Mouse (Mus musculus): Measurements from ENCODE around the gene Amigo3. TPM values are rescaled to one million over a fixed set of nuclear protein-coding genes. Genes with fewer than 3 reads are reported as not detected.

Amigo3 gene
- total RNA-seq, 1 experiment from 2014 or later = 3.3 TPM

DNA sequence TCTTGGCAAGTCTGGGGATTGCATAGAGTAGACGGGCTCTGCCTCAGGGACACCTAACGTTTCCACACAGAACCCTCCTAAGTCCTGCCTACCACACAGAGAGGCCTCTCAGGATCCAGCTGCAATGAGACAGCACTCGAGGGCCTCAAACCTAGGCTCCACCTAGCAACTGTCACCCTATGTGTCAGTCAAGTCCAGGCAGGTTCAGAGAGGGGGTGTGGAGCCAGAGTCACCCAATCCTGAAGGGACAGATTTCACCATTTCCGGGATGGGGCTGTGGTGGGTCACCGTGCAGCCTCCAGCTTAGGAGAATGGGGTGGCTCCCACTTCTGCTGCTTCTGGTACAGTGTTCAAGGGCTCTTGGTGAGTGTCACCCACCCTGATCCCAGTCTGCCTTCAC, 27.2 kb downstream of the Amigo3 start, which contains the start of gene Mst1:
Gene Mst1, plus strand, starts transcription at position 269 of the 400 bp plus-strand sequence.
- no peak for ATAC-seq (replicated peaks; ENCODE audit: low read depth, poor library complexity, severe bottlenecking)

DNA sequence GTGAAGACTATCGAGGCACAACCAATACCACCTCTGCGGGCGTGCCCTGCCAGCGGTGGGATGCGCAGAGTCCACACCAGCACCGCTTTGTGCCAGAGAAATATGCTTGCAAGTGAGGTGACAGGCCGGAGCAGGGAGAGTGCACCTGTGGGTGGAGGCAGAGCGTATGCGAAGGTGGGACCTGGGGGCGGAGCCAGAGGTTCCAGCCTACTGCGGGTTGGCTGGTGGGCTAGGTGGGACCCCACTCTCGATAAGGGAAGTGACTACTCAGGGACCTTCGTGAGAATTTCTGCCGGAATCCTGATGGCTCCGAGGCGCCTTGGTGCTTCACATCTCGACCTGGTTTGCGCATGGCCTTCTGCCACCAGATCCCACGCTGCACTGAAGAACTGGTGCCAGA, 29.6 kb downstream of the Amigo3 start:
- ATAC-seq (replicated peaks; ENCODE audit: low read depth, poor library complexity, severe bottlenecking) = no peak

DNA sequence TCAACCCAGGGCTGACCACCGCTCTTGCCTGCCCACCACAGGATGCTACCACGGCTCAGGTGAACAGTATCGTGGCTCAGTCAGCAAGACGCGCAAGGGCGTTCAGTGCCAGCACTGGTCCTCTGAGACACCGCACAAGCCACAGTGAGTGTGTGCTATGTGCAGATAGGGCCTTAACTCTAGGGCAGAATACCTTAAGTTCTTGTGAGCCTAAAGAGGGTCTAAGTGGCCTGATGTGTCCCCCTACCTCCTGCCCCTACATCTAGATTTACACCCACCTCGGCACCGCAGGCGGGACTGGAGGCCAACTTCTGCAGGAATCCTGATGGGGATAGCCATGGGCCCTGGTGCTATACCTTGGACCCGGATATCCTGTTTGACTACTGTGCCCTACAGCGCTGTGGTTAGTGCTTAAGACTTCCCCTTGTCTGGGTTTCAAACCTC, 30.1 kb downstream of the Amigo3 start, which contains the start of gene Rnf123:
Gene Rnf123, minus strand, starts transcription at position 359 of the 444 bp plus-strand sequence.
- ATAC-seq (replicated peaks; ENCODE audit: low read depth, poor library complexity, severe bottlenecking) = peak; percentile 45

DNA sequence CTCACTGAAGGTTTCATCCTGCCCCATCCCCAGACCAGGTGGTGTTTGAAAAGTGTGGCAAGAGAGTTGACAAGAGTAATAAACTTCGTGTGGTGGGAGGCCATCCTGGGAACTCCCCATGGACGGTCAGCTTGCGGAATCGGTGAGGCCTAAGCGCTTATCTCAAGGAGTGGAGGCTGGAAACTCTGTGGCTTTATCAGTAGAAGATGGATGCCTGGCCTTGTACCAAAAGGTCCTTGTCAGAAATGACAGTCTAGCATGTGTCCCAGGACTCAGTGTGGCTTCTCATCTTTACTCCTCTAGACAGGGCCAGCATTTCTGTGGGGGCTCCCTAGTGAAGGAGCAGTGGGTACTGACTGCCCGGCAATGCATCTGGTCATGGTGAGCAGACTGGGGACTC, 30.6 kb downstream of the Amigo3 start:
- no peak for ATAC-seq (replicated peaks; ENCODE audit: low read depth, poor library complexity, severe bottlenecking)

DNA sequence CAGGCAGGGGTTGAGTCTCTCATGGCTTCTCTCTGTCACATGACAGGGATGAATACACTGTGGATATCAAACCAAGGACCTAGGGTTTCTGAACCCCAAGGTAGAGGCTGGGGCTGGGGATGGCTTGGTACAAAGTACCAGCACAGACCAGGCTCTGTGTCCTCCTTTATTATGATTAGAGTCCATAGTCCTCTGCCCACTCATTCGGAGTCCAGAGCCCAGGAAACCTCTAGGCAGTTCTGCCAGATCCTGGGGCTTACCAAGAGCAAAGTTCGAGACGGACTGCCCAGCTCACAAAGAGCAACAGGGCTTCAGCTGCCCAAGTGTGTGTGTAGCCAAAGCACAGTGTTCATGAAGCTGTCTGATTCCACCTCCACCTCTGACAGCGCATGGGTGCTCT, 32.3 kb downstream of the Amigo3 start:
- no peak for ATAC-seq (replicated peaks; ENCODE audit: low read depth, poor library complexity, severe bottlenecking)

DNA sequence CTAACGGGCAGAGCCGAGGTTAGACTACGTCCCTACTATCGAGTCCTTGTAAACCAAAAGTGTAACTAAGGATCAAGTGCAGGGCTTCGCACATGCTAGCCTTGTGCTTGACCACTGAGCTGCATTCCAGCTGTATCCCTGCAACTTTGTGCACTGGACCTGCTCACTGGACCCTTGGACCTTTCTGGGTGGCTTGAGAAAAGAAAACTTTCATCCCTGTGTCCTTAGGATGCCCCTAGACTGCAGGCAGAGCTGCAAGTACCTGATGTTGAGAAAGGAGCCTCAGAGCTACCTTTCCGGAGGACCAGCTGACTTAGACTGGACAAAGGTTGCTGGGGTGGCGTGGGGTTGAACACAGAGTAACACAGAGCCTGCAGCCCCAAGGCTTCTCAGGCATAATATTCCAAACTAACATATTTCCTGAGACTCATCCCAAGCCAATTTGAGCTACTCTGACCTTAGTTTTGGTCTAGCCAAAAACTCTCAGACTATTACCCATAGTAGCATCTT, 37.7 kb downstream of the Amigo3 start:
- no peak for ATAC-seq (replicated peaks; ENCODE audit: low read depth, poor library complexity, severe bottlenecking)

DNA sequence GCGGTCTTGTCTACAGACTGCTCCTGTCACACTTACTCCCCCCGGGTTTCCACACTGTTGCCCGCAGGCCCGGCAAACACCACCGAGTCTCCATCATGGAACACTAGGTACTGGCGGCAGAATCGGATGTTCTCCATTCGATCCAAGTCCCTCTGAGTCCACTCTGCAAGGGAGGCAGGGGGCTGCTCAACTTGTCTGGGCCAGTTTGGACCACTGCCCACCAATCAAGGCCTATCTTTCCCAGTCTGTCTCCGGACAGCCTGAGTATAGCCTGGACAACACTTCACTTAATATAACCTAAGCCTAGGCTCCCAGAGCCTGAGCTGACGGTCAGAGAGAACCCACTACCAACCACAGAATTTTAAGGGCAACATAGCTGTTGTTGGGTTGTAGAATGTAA, 40.6 kb downstream of the Amigo3 start:
- ATAC-seq (replicated peaks; ENCODE audit: low read depth, poor library complexity, severe bottlenecking) = no peak

DNA sequence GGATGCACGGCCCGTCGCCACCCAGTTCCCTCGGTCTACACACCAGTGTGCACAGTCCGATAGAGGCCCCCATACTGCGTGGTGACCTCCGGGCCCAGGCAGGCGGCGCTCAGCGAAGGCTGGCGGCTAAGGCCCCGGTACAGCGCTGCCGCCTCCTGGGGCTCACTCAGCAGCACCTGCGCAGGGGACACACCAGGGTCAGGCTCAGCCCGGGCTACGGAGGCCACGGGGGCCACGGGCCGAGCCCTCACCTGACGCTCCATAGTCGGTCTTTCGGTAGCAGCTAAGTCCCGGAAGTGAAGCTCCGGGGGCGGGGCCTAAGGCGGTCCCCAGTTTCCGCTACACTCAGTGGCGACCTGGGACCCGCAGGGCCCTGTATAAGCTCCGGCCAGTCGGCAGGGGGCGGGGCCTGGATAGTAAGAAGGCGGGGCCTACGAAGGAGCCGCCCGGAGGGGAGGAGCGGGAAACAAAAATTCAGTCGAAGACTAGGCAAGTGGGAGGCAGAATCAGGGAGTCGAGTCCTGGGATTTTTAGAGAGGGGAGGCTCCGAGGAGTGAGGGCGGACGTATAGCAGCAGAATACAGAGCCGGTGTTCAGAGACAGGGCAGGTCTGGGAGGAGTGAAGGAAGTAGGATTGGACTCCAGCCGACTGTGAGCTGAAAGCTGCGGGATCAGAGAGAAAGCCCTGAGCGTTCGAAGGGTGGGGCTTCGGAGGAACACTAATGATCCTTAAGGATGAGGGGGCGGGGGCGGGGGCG, 41.4 kb downstream of the Amigo3 start, which contains the start of gene Apeh:
Gene Apeh, minus strand, starts transcription at position 423 of the 758 bp plus-strand sequence.
- peak; percentile 79 for ATAC-seq (replicated peaks; ENCODE audit: low read depth, poor library complexity, severe bottlenecking)

DNA sequence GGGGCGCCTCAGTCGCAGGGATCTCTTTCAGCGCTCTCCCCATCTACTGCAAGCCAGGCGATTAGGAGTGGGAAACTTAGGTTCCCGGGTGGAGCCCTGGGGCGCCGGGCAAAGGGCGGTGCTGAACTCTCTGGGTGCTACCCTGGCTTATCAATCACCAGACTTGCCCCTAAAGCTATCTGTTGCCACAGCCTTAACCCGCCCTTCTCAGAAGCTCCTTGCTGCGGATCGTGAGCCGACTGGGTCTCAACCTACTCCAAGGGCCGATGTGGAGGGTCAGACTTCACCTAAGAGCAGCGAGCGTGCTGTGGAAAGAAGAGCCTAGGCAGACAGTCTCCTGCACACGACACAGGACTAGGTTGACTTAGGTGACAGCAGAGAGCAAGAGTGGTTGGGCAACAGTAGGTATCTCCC, 42.0 kb downstream of the Amigo3 start:
- ATAC-seq (replicated peaks; ENCODE audit: low read depth, poor library complexity, severe bottlenecking) = peak; percentile 47

DNA sequence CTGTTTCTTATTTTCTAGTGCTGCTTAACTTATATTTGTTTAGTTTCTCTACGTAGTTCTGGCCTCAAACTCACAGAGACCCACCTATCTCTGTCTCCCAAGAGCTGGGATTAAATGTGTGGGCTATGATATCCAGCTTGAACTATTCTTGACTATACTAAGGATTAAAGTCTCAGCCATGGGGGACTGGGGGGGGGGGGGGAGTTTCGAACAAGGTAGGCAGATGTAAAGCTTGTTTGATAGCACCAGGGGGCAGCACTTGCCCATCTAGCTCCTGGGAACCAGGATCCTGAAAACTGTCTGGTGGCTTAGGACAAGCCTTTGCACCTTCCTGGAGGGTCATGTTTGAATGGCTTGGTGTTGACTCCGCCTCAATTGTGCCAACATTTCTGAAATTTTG, 42.6 kb downstream of the Amigo3 start:
- peak; percentile 46 for ATAC-seq (replicated peaks; ENCODE audit: low read depth, poor library complexity, severe bottlenecking)

DNA sequence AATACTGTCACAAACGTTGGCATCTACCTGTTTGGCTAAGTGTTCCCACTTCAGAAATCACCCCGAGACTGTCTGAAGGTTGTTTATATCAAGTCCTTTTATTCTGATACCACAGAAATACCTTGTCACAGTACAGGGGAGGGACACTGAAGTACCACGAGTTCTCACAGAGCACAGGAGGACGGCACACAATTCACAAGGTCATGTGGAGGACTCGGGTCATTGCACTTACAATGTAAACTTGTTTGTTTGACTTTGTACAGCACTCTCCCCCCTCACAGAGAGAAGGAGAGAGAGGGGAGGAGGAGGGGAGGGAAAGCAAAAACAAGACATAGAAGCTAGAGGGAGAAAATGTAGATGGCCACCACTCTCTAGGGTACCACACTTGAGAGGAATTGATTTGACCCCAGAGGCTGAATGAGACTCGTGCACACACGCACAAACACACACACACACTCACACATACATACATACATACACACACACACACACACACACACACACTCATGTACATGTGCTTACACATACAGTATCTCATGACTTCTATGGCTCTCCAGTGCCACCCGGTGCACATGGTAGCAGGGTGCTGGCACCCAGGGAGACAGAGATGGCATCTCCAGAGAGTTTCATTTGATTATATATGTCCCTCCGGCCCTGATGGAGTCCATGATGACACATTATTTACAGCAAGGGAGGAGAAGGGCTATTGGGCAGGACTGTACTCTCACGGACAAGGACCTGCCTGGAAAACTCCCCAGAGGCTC, 43.2 kb downstream of the Amigo3 start:
- no peak for ATAC-seq (replicated peaks; ENCODE audit: low read depth, poor library complexity, severe bottlenecking)

DNA sequence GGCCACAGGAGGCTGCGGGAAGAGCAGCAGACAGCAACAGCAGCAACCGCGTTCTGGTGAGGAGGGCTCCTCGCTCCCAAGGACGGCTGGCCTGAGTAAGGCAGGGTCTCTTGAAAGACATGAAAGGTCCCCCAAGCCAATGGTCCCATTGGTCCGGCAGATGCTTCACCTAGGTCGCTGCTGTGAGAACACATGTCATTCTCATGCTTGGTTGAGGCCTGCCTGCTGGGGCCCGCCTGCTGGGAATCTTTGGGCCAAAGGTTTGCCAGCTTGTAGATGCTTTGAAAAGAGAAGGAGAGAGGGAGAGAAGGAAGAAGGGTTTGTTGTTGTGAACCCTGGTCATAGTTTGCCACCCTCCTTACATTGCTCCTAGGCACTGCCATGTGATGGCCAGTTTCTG, 46.7 kb downstream of the Amigo3 start:
- no peak for ATAC-seq (replicated peaks; ENCODE audit: low read depth, poor library complexity, severe bottlenecking)

DNA sequence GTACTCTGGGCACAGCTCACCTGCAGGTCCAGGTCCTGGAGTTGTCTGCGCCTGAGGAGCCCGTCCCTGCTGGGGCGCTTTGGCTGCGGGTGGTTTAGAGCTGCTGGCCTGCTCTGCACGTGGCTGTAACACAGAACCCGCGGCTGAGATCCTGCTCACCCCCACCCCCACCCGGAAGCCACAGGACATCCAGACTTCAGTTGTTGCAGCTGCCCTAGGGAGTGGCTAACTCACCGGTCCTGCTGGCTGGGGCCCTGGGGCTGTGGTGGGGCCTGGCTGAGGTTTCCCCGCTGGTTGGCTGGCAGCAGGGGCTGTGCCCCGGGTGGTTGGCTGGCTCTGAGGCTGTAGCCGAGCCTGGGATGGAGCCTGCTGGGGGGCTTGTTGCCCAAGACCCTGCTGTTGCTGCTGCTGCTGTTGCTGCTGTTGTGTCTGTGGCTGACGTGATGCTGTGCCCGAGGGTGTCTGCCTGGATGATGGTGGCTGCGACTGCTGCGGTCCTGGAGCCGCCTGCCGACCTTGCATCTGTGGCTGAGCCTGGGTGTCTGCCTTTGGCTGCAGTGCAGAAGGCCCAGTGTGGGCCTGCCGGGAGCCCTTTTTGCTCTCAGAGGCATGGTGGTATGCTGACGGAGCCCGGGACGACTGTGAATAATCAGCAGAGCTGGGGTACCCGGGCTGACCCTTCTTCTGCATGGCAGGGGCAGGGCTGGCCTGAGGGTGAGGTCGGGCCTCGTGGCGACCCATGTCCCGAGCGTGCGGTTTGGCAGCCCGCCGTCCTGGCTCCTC, 52.0 kb downstream of the Amigo3 start:
- ATAC-seq (replicated peaks; ENCODE audit: low read depth, poor library complexity, severe bottlenecking) = peak; percentile 83

Other genes with a start within 250 kb of the Amigo3 start
- 173 and 180 TPM in 2 replicates for gene Rbm6, start 179.9 kb upstream of the Amigo3 start, total RNA-seq (2017)
- 11.1 and 16.3 TPM in 2 replicates for gene Mon1a, start 165.0 kb upstream of the Amigo3 start, total RNA-seq (2017)
- 0.41 TPM in 1 of 2 replicates, not detected in the other for gene Mst1r, start 146.3 kb upstream of the Amigo3 start, total RNA-seq (2017)
- gene Actl11, start 124.7 kb upstream of the Amigo3 start, total RNA-seq (2017) = not detected in 2 replicates
- gene Camkv, start 117.5 kb upstream of the Amigo3 start, total RNA-seq (2017) = 0.32 TPM in 1 of 2 replicates, not detected in the other
- gene Traip, start 103.0 kb upstream of the Amigo3 start, total RNA-seq (2017) = 12.8 and 23.2 TPM in 2 replicates
- gene Uba7, start 77.7 kb upstream of the Amigo3 start, total RNA-seq (2017) = 42.5 and 52.7 TPM in 2 replicates
- not detected in 2 replicates for gene Gm20661, start 70.1 kb upstream of the Amigo3 start, total RNA-seq (2017)
- 38.5 and 45.8 TPM in 2 replicates for gene Inka1, start 67.3 kb upstream of the Amigo3 start, total RNA-seq (2017)
- gene Cdhr4, start 60.7 kb upstream of the Amigo3 start, total RNA-seq (2017) = 0.18 TPM in 1 of 2 replicates, not detected in the other
- gene Gm20662, start 56.8 kb upstream of the Amigo3 start, total RNA-seq (2017) = not detected in 2 replicates
- 29.5 and 169 TPM in 2 replicates for gene Ip6k1, start 50.7 kb upstream of the Amigo3 start, total RNA-seq (2017)
- gene Gmppb, start 3.9 kb upstream of the Amigo3 start, total RNA-seq (2017) = 10.7 and 13.0 TPM in 2 replicates
- not detected in 2 replicates for gene Mst1, start 27.3 kb downstream of the Amigo3 start, total RNA-seq (2017)
- gene Rnf123, start 30.2 kb downstream of the Amigo3 start, total RNA-seq (2017) = 25.7 and 26.2 TPM in 2 replicates
- gene Apeh, start 41.4 kb downstream of the Amigo3 start, total RNA-seq (2017) = 60.8 and 79.3 TPM in 2 replicates
- 3.5 and 4.0 TPM in 2 replicates for gene Bsn, start 137.2 kb downstream of the Amigo3 start, total RNA-seq (2017)
- gene Dag1, start 210.8 kb downstream of the Amigo3 start, total RNA-seq (2017) = 7.7 and 10.9 TPM in 2 replicates
- gene Nicn1, start 237.3 kb downstream of the Amigo3 start, total RNA-seq (2017) = 8.2 and 9.0 TPM in 2 replicates
- 0.82 TPM in 1 of 2 replicates, not detected in the other for gene Amt, start 243.7 kb downstream of the Amigo3 start, total RNA-seq (2017)

All from common myeloid progenitor, adult 5-6 weeks (primary cell).